Mouse (Mus musculus) olfactory bulb, adult 2 months (tissue): Measurements from ENCODE around the gene Arhgef19.

ENCODE experiments used
- CTCF ChIP-seq: fragments of 200-500 bp; IDR thresholded peaks from 2 replicates; pipeline ENCODE4 v1.5.1; 2012; ENCODE audit warnings: low read depth, mild to moderate bottlenecking, low read length, moderate library complexity; ENCODE audit not compliant: insufficient read depth
- POLR2A ChIP-seq: fragments of 200-500 bp; IDR thresholded peaks from 2 replicates; pipeline ENCODE4 v1.6.1; 2012; ENCODE audit warnings: mild to moderate bottlenecking, low read depth, low read length, moderate library complexity; ENCODE audit not compliant: insufficient read depth

- no peak for TF ChIP-seq CTCF
- no peak for TF ChIP-seq POLR2A
Measured at GRCm38 (mm10) chr4:141282623-141283022, 43.3 kb downstream of the Arhgef19 start.
